Mouse (Mus musculus) limb, embryonic 11.5 days (tissue): ENCODE measurements at regions not wholly inside any gene's neighbourhood (a gene's known extent, or its start where the extent isn't known, plus 50 kb on each side); places are given as distances from the start of the nearest gene placed in this dataset.

Source experiments
- ATAC-seq: fragments of 200-750 bp; cut with Nextera tagmentation; 2 replicates; pipeline ENCODE4 v1.8.0; 2017; ENCODE audit warnings: low read depth; ENCODE audit not compliant: insufficient number of reproducible peaks, low FRiP score, low TSS enrichment
- DNase-seq: peaks from one replicate; pipeline ENCODE4 v3.0.0-alpha.2; 2015; ENCODE audit warnings: low spot score
- H3K27ac ChIP-seq: fragments of 300-500 bp; sonication (generic); replicated peaks from 2 replicates; pipeline ENCODE4 v1.5.1; 2014; ENCODE audit warnings: low read depth, mild to moderate bottlenecking, low read length
- H3K27me3 ChIP-seq: fragments of 300-500 bp; sonication (generic); 2 replicates; pipeline ENCODE4 v1.6.1; 2014; ENCODE audit warnings: mild to moderate bottlenecking, low read length, mixed read lengths; ENCODE audit not compliant: control insufficient read depth, insufficient read depth
- H3K36me3 ChIP-seq: fragments of 300-500 bp; sonication (generic); 2 replicates; pipeline ENCODE4 v1.6.1; 2014; ENCODE audit warnings: mild to moderate bottlenecking, low read length, moderate library complexity, mixed read lengths; ENCODE audit not compliant: control insufficient read depth, insufficient read depth
- H3K4me1 ChIP-seq: fragments of 300-500 bp; sonication (generic); 2 replicates; pipeline ENCODE4 v1.6.1; 2014; ENCODE audit warnings: low read length, mixed read lengths; ENCODE audit not compliant: control insufficient read depth, insufficient read depth
- H3K4me2 ChIP-seq: fragments of 300-500 bp; sonication (generic); 2 replicates; pipeline ENCODE4 v1.6.1; 2014; ENCODE audit warnings: low read depth, mild to moderate bottlenecking, moderate library complexity; ENCODE audit not compliant: severe bottlenecking
- H3K4me3 ChIP-seq: fragments of 300-500 bp; sonication (generic); 2 replicates; pipeline ENCODE4 v1.5.1; 2014; ENCODE audit warnings: low read depth, low read length
- H3K9ac ChIP-seq: fragments of 300-500 bp; sonication (generic); 2 replicates; pipeline ENCODE4 v1.6.1; 2014; ENCODE audit warnings: mild to moderate bottlenecking, low read length
- H3K9me3 ChIP-seq: fragments of 300-500 bp; sonication (generic); 2 replicates; pipeline ENCODE4 v1.6.1; 2016; ENCODE audit warnings: low read length; ENCODE audit not compliant: control insufficient read depth
- WGBS: fragments of 180-500 bp; shearing (Covaris S2); extraction: QIAGEN DNeasy Blood & Tissue Kit; methylation state at CpG from one replicate; pipeline ENCODE4 v1.1.7; 2014; 5-methylcytosine and 5-hydroxymethylcytosine counted together

DNA sequence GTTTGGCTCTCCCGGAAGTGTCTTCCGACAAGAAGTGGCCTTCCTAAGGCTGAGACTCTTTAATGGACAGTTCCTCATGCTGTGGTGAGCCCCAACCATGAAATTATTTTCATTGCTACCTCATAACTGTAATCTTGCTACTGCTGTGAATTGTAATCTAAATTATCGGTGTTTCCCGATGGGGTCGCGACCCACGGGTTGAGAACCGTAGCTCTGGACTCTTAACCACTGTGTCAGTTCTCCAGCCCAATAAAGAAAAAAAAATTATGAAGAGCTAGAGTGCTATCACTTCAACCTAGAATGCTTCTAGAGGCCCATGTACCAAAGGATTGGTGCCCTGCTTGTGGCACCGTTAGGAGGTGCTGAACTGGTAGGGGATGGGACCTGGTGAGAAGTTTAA, 66.7 kb upstream of the Slc38a2 start:
- WGBS: 95% methylated on average over 9 of the region's 9 CpGs
- Histone ChIP-seq H3K4me2 (no peak overlapping the region), H3K27ac (no peak overlapping the region), H3K4me1 (no peaks in the 10 kb centered on the region; the same call in 1 of the 2 replicates), H3K9ac (no peak overlapping the region), H3K4me3 (no peak overlapping the region), H3K36me3 (no peaks in the 10 kb centered on the region), H3K27me3 (no peaks in the 10 kb centered on the region), H3K9me3 (no peaks in the 10 kb centered on the region)
- DNase-seq: no peak
- no peak for ATAC-seq

DNA sequence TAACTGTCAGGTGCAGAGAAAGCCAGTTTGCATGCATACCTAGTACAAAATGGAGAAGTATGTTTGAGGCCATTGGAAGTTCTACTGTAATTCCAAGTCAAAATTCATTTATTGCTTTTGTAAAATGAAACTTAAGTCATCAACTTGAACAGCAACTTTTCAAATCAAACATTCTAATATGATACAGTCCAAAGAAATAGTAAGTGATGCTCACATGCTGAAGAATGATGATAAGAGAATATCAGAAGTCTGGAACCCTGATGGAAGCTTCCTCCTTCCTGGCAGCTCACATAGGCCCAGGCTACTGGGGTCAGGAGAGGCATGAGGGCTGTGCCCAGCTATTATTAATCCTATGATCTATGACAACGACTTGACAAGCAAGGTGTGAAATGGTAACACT, 64.1 kb upstream of the Slc38a2 start:
- no peaks in the 10 kb centered on the region for H3K9me3 ChIP-seq
- DNase-seq (no peak), ATAC-seq (no peak)
- H3K4me1 ChIP-seq: no peaks in the 10 kb centered on the region
- no peaks in the 10 kb centered on the region for H3K36me3 ChIP-seq
- WGBS: 67% methylated on average over 1 of the region's 1 CpGs
- H3K27me3 ChIP-seq: no peaks in the 10 kb centered on the region
- H3K27ac ChIP-seq: no peak overlapping the region
- no peak overlapping the region for H3K4me2 ChIP-seq
- H3K4me3 ChIP-seq: no peak overlapping the region
- H3K9ac ChIP-seq: no peak overlapping the region

DNA sequence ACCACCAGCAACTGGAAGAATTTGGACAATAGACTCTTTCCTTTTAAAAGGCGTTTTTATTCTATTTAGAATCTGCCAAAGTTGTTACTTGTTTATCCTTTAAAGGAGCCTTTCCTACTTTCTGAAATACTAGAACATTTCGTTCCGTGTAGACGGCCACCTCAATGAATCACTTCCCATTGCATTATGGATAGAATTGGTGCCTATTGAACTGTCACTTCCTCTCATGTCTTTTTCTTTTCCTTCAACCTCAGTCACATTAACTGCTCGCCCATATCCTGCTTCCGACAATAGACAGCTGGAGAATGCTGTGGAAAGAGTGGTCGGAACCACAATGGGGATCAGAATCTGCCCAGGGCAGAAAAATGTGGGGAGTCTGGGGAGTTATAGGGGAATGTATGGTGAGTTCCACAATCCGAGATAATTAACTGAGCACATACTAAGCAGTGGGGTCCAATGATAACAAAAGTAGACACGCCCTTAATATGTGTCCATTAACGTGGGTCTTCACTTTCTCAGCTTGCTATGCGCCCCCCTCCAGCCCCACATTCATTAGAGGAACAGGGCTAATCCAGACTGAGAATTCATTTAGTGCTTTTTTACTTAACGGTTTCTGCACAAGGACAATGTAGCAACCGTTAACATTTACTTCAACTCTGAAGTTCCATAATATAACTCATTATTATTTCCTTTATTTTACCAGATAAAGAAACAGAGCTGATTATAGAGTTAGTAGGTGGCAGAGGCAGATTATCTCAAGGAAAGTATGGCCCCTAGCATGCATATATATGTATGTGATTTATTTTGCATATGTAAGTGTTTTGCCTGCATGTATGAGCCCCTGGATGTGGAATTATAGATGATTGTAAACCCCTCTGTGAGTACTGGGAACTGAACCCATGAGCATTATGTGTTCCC, 59.8 kb upstream of the Slc38a2 start:
- no peaks in the 10 kb centered on the region for H3K9me3 ChIP-seq
- H3K4me2 ChIP-seq: no peak overlapping the region
- WGBS: 87% methylated on average over 13 of the region's 13 CpGs
- H3K4me3 ChIP-seq: no peak overlapping the region
- DNase-seq (no peak), ATAC-seq (no peak)
- H3K27ac ChIP-seq: no peak overlapping the region
- H3K4me1 ChIP-seq: no peaks in the 10 kb centered on the region
- H3K36me3 ChIP-seq: no peaks in the 10 kb centered on the region
- no peaks in the 10 kb centered on the region for H3K27me3 ChIP-seq
- no peak overlapping the region for H3K9ac ChIP-seq

DNA sequence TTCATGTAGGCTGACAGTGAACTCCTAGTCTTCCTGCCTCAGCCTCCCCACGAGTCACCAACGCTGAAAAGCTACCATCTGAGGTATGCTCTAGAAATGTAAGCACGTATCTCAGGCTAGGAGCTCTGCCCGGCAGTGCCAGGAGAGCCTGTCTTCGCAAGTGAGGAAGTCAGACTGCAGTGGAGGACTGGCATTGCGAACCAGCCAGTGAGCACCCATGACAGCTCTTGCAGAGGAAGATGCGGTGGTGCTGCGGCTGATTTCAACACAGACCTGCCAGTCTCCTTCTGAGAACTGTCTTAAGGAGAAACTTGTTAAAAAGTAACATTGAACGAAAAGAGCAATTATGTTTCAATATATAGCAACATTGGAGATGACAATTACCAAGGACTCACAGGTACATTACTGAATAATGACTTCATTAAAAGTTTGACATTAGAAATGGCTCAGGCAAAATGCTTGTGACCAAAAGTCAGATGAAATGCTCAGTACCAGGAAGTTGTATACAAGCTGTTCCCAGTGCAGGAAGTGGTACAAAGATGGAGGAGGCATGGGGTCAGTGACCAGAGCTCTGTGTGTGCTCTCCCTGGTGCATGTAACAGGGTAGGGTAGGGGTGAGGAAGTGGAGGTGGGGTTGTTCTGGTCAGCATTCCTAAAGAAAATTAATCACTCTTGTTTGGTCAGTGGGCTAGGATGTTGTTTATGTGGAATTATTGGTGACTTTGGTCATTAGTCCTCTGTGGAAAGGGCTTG, 58.1 kb upstream of the Slc38a2 start:
- no peak overlapping the region for H3K27ac ChIP-seq
- no peak overlapping the region for H3K4me3 ChIP-seq
- no peaks in the 10 kb centered on the region for H3K4me1 ChIP-seq
- no peaks in the 10 kb centered on the region for H3K36me3 ChIP-seq
- 82% methylated on average over 9 of the region's 9 CpGs for WGBS
- ATAC-seq (no peak), DNase-seq (no peak)
- H3K4me2 ChIP-seq: no peak overlapping the region
- no peaks in the 10 kb centered on the region for H3K9me3 ChIP-seq
- H3K9ac ChIP-seq: no peak overlapping the region
- H3K27me3 ChIP-seq: no peaks in the 10 kb centered on the region

DNA sequence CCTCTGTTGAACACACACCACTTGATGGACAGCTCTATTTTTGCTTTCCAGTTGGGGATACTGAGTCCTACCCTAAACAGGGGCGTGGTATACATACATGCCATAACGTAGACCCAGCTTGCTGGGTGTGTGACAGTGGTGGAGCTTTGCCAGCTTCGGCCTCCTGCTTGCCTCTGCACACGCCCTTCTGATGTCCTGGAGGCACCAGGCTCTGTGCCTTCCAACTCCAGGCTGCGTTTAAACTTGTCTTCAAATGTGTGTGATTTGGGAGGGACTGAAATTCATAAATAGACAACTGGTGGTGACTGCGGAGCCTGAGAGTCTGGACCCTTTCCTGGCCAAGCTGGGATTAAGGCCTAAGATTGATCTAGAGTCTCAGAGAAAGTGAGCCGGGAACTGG, 56.9 kb upstream of the Slc38a2 start:
- no peak overlapping the region for H3K9ac ChIP-seq
- no peak overlapping the region for H3K4me3 ChIP-seq
- no peaks in the 10 kb centered on the region for H3K9me3 ChIP-seq
- H3K4me1 ChIP-seq: no peaks in the 10 kb centered on the region
- no peaks in the 10 kb centered on the region for H3K36me3 ChIP-seq
- no peaks in the 10 kb centered on the region for H3K27me3 ChIP-seq
- 76% methylated on average over 7 of the region's 7 CpGs for WGBS
- no peak overlapping the region for H3K27ac ChIP-seq
- DNase-seq (no peak), ATAC-seq (no peak)
- no peak overlapping the region for H3K4me2 ChIP-seq

DNA sequence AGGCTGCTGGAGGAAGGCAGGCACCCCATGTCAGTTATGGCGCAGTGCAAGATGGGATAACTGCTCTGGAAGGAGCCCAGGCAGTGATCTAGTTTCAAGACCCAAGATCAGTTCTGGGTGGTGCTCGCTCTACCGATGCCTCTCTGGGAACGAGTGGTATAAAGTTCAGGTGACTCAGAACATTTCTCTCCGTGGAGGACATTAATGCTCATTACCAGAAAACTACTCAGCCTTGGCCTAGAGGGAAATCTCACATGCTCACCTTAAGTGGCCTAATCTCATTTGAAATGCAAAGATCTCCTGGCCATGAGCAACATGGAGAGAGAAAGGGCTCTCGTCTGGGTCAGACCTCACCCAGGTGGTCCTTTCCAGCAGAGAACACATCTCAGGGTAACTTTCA, 56.4 kb upstream of the Slc38a2 start:
- Histone ChIP-seq H3K4me2 (no peak overlapping the region), H3K9ac (no peak overlapping the region), H3K27me3 (no peaks in the 10 kb centered on the region), H3K36me3 (no peaks in the 10 kb centered on the region), H3K4me3 (no peak overlapping the region), H3K9me3 (no peaks in the 10 kb centered on the region), H3K27ac (no peak overlapping the region), H3K4me1 (no peaks in the 10 kb centered on the region)
- no peak for ATAC-seq
- DNase-seq: no peak
- WGBS: 80% methylated on average over 6 of the region's 6 CpGs

DNA sequence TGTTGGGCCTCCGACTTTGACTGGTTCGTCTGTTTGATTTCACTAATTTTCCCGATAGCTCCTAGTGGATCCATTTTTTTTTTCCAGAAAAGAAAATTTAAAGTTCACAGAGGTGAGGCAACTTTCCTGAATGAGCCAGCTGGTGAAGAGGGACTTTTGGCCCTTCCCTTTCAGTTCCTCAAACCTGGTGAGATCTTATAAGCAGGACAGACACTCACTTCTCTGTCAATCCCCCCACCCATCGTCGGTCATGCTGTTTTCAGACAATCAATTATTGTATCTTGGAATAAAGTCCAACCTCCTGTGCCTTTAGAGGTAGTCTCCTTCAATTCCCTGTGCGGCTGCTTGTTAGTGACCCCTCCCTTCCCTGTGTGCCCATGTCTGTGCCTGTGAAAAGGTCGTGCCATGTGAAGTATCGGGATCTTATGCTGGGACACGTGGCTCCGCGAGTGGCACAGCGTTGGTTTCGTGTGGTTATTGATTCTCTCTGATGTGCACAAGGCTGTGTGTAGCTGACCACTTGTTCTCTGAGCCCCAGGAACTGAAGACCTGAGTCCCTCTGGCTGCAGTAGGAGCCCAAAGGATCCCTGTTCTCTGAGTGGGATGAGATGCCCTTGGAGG, 55.9 kb upstream of the Slc38a2 start:
- Histone ChIP-seq H3K9me3 (no peaks in the 10 kb centered on the region), H3K27ac (no peak overlapping the region), H3K9ac (no peak overlapping the region), H3K4me2 (no peak overlapping the region), H3K4me3 (no peak overlapping the region), H3K36me3 (no peaks in the 10 kb centered on the region), H3K4me1 (no peaks in the 10 kb centered on the region), H3K27me3 (no peaks in the 10 kb centered on the region)
- ATAC-seq (no peak), DNase-seq (no peak)
- WGBS: 91% methylated on average over 13 of the region's 13 CpGs

DNA sequence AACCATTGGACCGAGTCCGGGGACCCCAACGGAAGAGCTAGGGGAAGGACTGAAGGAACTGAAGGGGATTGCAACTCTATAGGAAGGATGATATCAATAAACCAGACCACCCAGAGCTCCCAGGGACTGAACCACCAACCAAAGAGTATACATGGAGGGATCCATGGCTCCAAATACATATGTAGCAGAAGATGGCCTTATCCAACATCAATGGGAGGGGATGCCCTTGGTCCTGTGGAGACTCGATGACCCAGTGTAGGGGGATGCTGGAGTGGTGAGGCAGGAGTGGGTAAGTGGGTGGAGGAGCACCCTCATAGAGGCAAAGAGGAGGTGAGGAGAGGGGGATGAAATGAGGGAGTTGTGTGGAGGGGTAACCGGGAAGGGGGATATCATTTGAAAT, 54.5 kb upstream of the Slc38a2 start:
- no peak for ATAC-seq
- no peak overlapping the region for H3K9ac ChIP-seq
- no peak overlapping the region for H3K4me2 ChIP-seq
- H3K9me3 ChIP-seq: no peaks in the 10 kb centered on the region
- no peak for DNase-seq
- no peaks in the 10 kb centered on the region for H3K36me3 ChIP-seq
- H3K27me3 ChIP-seq: no peaks in the 10 kb centered on the region
- H3K4me3 ChIP-seq: no peak overlapping the region
- H3K27ac ChIP-seq: no peak overlapping the region
- no peaks in the 10 kb centered on the region for H3K4me1 ChIP-seq
- WGBS: 94% methylated on average over 5 of the region's 5 CpGs
